Mouse (Mus musculus): ENCODE measurements around the gene Hist1h1c.
"Not testable (repeated sequence)": the region's sequence is repeated elsewhere in the genome, so short reads cannot be mapped to it uniquely, and the experiment has no call there.

The Hist1h1c gene

DNA sequence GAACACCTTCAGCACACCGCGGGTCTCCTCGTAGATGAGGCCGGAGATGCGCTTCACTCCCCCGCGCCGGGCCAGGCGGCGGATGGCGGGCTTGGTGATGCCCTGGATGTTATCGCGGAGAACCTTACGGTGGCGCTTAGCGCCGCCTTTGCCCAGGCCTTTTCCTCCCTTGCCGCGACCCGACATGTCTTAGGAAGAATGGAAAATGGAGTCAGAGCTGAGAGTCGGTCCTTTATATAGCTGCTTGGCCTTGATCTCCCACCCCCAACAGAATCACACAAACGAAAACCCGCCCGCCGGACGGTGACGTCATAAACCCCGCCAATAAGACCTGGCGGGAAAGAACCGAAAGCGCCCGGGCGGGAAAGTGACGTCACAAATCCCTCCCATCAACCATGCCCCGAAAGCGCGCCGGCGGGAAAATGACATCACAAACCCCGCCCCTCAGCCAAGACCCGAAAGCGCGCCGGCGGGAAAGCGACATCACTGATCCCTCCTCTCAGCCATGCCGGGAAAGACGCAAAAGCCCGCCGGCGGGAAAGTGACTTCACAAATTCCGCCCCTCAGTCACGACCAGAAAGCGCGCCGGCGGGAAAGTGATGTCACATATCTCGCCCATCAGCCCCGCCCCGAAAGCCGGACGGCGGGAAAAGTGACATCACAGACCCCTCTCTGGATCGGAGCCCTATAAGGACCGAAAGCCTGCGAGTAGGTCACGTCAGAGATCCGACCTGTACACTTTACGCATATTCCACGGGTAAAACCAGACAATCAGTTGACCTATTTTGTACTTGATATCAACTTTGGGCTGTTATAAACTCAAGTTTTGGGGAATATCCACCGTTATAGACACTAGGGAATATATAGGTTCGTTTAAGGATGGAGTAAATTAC is 22.6 kb downstream of the Hist1h1c start, which contains the start of gene Hist1h4a:
Hist1h4a (minus strand) TSS at position 259 of the 893 bp plus-strand sequence.
- DNase-seq (ENCODE audit: low read depth) = peak; percentile 99

DNA sequence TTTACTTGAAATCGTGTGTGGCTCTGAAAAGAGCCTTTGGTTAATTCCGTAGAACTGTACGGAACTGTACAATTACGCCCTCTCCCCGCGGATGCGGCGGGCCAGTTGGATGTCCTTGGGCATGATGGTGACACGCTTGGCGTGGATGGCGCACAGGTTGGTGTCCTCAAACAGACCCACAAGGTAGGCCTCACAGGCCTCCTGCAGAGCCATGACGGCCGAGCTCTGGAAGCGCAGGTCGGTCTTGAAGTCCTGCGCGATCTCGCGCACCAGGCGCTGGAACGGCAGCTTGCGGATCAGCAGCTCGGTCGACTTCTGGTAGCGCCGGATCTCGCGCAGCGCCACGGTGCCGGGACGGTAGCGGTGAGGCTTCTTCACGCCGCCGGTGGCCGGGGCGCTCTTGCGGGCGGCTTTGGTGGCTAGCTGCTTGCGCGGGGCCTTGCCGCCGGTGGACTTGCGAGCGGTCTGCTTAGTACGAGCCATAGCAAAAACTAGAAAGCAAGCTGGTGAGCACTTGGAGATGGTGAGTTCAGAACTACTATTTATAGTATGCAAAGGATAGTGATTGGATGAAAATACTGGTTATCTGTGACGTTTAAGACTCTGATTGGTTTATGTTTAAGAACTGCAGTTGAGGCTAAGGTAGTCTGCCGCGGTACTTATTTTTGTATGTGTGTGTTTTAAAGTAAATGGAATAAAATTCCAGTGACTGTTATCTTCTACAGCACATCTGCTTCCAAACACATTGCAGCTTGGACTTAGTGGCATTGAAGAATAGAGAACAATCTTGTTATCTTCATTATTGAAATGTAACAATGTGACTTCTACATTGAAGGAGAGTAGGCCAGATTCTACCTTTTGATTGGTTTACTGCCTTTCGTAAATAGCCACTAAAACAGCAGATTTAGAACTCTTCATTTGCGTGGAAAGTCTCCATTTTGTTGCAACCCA is 23.5 kb downstream of the Hist1h1c start, which contains the start of gene Hist1h3a:
Hist1h3a (minus strand) TSS at position 516 of the 951 bp plus-strand sequence.
- DNase-seq (ENCODE audit: low read depth) = peak; percentile 92

GRCm38 (mm10) chr13:23763242-23763585 is 24.6 kb downstream of the Hist1h1c start:
- no peak for DNase-seq (ENCODE audit: low read depth)

DNA sequence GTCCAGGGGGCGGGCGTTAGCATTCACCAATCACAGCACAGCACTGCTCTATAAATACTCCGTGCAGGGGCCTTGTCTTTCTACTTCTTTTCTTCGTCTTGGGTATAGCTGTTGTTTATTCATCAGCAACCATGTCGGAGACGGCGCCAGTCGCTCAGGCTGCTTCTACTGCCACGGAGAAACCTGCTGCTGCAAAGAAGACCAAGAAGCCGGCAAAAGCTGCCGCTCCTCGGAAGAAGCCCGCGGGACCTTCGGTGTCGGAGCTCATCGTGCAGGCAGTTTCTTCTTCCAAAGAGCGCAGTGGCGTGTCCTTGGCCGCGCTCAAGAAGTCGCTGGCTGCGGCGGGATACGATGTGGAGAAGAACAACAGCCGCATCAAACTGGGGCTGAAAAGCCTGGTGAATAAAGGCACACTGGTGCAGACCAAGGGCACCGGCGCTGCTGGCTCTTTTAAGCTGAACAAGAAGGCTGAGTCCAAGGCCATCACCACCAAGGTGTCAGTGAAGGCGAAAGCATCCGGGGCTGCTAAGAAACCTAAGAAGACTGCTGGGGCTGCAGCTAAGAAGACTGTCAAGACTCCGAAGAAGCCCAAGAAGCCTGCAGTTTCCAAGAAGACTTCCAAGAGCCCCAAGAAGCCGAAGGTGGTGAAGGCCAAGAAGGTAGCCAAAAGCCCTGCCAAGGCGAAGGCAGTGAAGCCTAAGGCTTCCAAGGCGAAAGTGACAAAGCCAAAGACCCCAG is 25.1 kb downstream of the Hist1h1c start, which contains the start of gene Hist1h1a:
Hist1h1a (plus strand) TSS at position 81 of the 738 bp plus-strand sequence.
- peak; percentile 95 for DNase-seq (ENCODE audit: low read depth)

- peak; percentile 7 for DNase-seq (ENCODE audit: low read depth)
These were observed 25.9 kb downstream of the Hist1h1c start for GRCm38 (mm10) chr13:23764324-23765171.

- DNase-seq (ENCODE audit: low read depth) = peak; percentile 6
These were observed 26.5 kb downstream of the Hist1h1c start for GRCm38 (mm10) chr13:23765172-23765513.

GRCm38 (mm10) chr13:23766772-23767171 is 28.2 kb downstream of the Hist1h1c start:
- no peak for DNase-seq (ENCODE audit: low read depth)

GRCm38 (mm10) chr13:23768834-23769397 is 30.3 kb downstream of the Hist1h1c start:
- DNase-seq (ENCODE audit: low read depth) = no peak

DNA sequence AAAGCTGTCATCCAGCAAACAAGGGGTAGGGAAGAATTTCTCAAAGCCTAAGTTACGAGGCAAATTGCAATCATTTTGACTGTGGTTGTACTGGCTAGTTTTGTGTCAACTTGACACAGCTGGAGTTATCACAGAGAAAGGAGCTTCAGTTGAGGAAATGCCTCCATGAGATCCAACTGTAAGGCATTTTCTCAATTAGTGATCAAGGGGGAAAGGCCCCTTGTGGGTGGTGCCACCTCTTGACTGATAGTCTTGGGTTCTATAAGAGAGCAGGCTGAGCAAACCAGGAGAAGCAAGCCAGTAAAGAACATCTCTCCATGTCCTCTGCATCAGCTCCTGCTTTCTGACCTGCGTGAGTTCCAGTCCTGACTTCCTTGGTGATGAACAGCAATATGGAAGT is 31.0 kb downstream of the Hist1h1c start, which contains the start of gene Trim38:
Trim38 (plus strand) TSS at position 301 of the 400 bp plus-strand sequence.
- not testable (repeated sequence) for DNase-seq (ENCODE audit: low read depth)

- no peak for DNase-seq (ENCODE audit: low read depth)
These were observed 34.1 kb downstream of the Hist1h1c start for GRCm38 (mm10) chr13:23772561-23773313.

DNA sequence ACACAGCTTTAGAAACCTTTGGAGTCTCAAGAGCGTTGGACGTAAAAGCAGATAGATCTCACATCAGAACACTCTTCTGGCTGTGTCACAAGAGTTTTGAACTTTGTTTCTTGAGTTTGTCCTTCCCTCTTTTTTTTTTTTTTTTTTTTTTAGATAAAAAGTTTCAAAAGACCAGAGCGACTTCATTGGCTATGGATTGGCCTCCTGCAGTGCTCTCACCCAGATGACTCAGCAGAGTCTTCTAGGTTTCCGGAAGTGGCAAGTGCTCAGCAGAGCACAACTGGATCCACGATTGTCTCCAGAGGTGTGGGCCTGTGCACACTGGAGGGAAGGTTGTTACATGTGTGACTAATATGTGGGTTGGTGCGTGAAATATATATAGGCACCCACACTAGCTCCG is 39.7 kb downstream of the Hist1h1c start:
- no peak for DNase-seq (ENCODE audit: low read depth)

GRCm38 (mm10) chr13:23779025-23779424 is 40.4 kb downstream of the Hist1h1c start:
- no peak for DNase-seq (ENCODE audit: low read depth)
